8 mouse cellular contexts compared by ENCODE assay signal in the genomic region with DNA sequence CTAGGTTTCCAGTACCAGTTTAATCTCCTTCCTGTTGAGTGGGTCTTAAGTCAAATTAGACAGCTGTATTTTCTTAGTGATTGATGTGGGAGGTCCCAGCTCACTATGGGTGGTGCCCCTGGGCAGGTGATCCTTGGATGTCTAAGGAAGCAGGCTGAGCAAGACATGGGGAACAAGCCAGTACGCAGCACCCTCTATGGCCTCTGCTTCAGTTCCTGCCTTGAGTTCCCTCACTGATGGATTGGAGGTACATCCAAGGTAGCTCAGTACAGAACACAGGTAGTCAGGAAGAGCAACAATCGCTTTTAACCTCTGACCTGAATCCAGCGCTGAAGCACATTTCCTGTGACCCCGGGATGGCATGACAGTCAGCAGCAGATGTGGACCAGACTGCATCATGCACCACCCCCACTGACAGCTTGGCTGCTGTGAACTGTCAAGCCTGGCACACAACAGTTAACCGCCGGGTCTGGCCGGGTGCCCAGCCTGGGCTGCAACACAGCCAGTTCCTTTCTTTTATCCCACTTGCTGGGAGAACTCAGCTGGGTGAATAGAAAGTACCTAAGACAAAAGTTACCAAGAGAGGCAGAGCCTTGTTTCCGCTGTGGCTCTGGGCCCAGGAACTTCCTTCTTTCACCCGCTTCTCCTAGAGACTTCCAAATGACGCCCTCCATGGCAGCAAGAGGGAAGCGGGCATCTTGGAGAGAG. TPM values are rescaled to one million over a fixed set of nuclear protein-coding genes. Genes with fewer than 3 reads are reported as not detected.
A peak's percentile ranks its signal among the peaks of the same experiment; 100 is the strongest.
DNase-seq lines count a peak whose midpoint lies in the region; ATAC-seq and TF ChIP-seq lines count a peak whose summit lies in the region.

A gene (plus strand): TSS at position 652 of the 708 bp plus-strand sequence.

- H3K4me2 ChIP-seq in kidney, embryonic 16.5 days (replicated peaks; ENCODE audit: low read depth, low read length), result no peak within 1 kb of the TSS

- ATAC-seq in monocyte, adult 5-6 weeks (replicated peaks; ENCODE audit: insufficient number of reproducible peaks, low FRiP score, low TSS enrichment, poor library complexity, severe bottlenecking), result no peak
- peak; percentile 19; the same call in 1 of the 2 replicates for ATAC-seq in kidney, embryonic 16.5 days (ENCODE audit: low FRiP score, low TSS enrichment)
- ATAC-seq in erythroblast, adult 5-6 weeks (replicated peaks; ENCODE audit: low FRiP score, poor library complexity, severe bottlenecking), result no peak

- H3K9me3 ChIP-seq in kidney, embryonic 16.5 days (ENCODE audit: low read length), result 0 out of 2 replicates have a peak, but pooled peaks cover 4% of the 10 kb centered on the region

- no peaks in the 10 kb centered on the region for H3K27me3 ChIP-seq in kidney, embryonic 16.5 days (ENCODE audit: insufficient read depth, low read length)

- TF ChIP-seq CTCF in lung, adult 2 months (IDR thresholded peaks at IDR 0.05; ENCODE audit: insufficient read depth, low read length), result no peak

- H3K4me1 ChIP-seq in kidney, embryonic 16.5 days (ENCODE audit: insufficient read depth, low read length), result no peaks in the 10 kb centered on the region
- H3K4me1 ChIP-seq in lung, adult 2 months (ENCODE audit: control insufficient read depth, insufficient read depth, low read length), result 0 out of 2 replicates have a peak, but pooled peaks cover 6% of the 10 kb centered on the region

- 56% methylated on average over 11 of the region's 11 CpGs for WGBS in kidney, embryonic 16.5 days
- WGBS in lung, adult 2 months, result 11% methylated on average over 11 of the region's 11 CpGs

- DNase-seq in monocyte, adult 2 months (ENCODE audit: low read depth in 1 of 2, low spot score in 2 of 2), result peak; percentile 13 to 30
- peak; percentile 33 for DNase-seq in cerebellum, adult 8-10 months
- peak; percentile 63 to 82 for DNase-seq in gastrocnemius, postnatal 4 days (ENCODE audit: low spot score in 2 of 2)
- DNase-seq in lung, adult 2 months, result peak; percentile 46
- DNase-seq in retina, postnatal 7 days (ENCODE audit: low read depth, low spot score), result peak; percentile 37

- no peaks in the 10 kb centered on the region for H3K36me3 ChIP-seq in kidney, embryonic 16.5 days (ENCODE audit: insufficient read depth, low read length)

- no peak within 1 kb of the TSS for H3K9ac ChIP-seq in kidney, embryonic 16.5 days (replicated peaks; ENCODE audit: low read length)

- no peak within 1 kb of the TSS for H3K27ac ChIP-seq in kidney, embryonic 16.5 days (ENCODE audit: low read length)

- no peak for TF ChIP-seq POLR2A in lung, adult 2 months (IDR thresholded peaks at IDR 0.05; ENCODE audit: borderline replicate concordance, extremely low read depth, low read depth, low read length)

- no peak within 1 kb of the TSS for H3K4me3 ChIP-seq in kidney, embryonic 16.5 days (ENCODE audit: low read length)
- no peak within 1 kb of the TSS for H3K4me3 ChIP-seq in lung, adult 2 months (replicated peaks; ENCODE audit: extremely low read depth, low read depth, low read length)

RNA-seq across cellular contexts. Expression of the gene that starts here (rescaled TPM):
- 0.10 to 0.43 TPM in 2 of 3 replicates, not detected in the other for total RNA-seq in monocyte, adult 5-6 weeks (2017)
- total RNA-seq in gastrocnemius, postnatal 4 days (2021), result 1 to 10 TPM; 1.3 to 1.7 TPM
- 0.09 and 0.10 TPM in 2 replicates for polyA plus RNA-seq in kidney, embryonic 16.5 days (2015; fragmentation: Nextera tagmentation; extraction: Ambion mirVana)
- polyA plus RNA-seq in lung, adult 2 months (2012; rRNA removed), result 0.97 and 1.0 TPM in 2 replicates
- 0.58 and 0.84 TPM in 2 replicates for total RNA-seq in erythroblast, adult 5-6 weeks (2015; ENCODE audit: low replicate concordance)
- total RNA-seq in erythroblast, adult 5-6 weeks (2017; ENCODE audit: low replicate concordance), result 0.14 and 1.3 TPM in 2 replicates

Comparison
In these comparisons a context has a peak if more than half of its experiments do, and no peak if none do; other contexts are left out.
1. Peak in ATAC-seq in kidney, embryonic 16.5 days; RNA of the gene not detected or under 1 TPM.
2. DNase-seq: peak in every context shown above with its lines; median percentile 72 in gastrocnemius, postnatal 4 days; 46 in lung, adult 2 months; 37 in retina, postnatal 7 days; 33 in cerebellum, adult 8-10 months; 22 in monocyte, adult 2 months.